Mouse (Mus musculus): ENCODE measurements around the gene Chrnb2.

GRCm38 (mm10) chr3:89769584-89769983, 5.2 kb upstream of the Chrnb2 start:
- TF ChIP-seq USF1 (IDR thresholded peaks at IDR 0.05; ENCODE audit: low read depth, low read length), result no peak
- no peak for TF ChIP-seq POLR2A (IDR thresholded peaks at IDR 0.05; ENCODE audit: low read depth, low read length)
- no peak for TF ChIP-seq CTCF (conservative IDR thresholded peaks at IDR 0.05 in 1 of 2, IDR thresholded peaks at IDR 0.05 in 1 of 2; ENCODE audit: low read depth in 2 of 2, low read length in 2 of 2)
- TF ChIP-seq POLR2AphosphoS2 (IDR thresholded peaks at IDR 0.05; ENCODE audit: low read depth, low read length), result no peak

Measured in CH12.LX (cell line).